Comparison of ENCODE assay signal across 14 mouse cellular contexts in genomic region chr6:50362196-50362595, GRCm38 (mm10).
"Had no signal": no experiment of that assay in that cellular context is flagged by ENCODE, and none has a peak within 500 bp of the region (broad histone marks: within the 10 kb centered on the region; RNA-seq: fewer than 3 reads in every experiment).

No protein-coding gene starts in this region.

- H3K27me3 ChIP-seq: limb, embryonic 15.5 days; liver, embryonic 12.5 days; neural tube, embryonic 12.5 days had no signal

- DNase-seq: kidney, postnatal 10 days; kidney, postnatal 4 days; lung, embryonic 14.5 days; lung, postnatal 10 days; lung, postnatal 4 days; midbrain, embryonic 14.5 days; spleen, adult 18-20 months; thymus, postnatal 36 days had no signal

- H3K9me3 ChIP-seq: limb, embryonic 15.5 days; liver, embryonic 12.5 days; midbrain, embryonic 10.5 days; neural tube, embryonic 12.5 days had no signal

- H3K4me3 ChIP-seq: layer of hippocampus, adult 2 months; limb, embryonic 15.5 days; liver, embryonic 12.5 days; midbrain, embryonic 10.5 days; myocyte; neural tube, embryonic 12.5 days had no signal

- H3K36me3 ChIP-seq: limb, embryonic 15.5 days; liver, embryonic 12.5 days; midbrain, embryonic 10.5 days; neural tube, embryonic 12.5 days had no signal

- H3K4me1 ChIP-seq: liver, embryonic 12.5 days; neural tube, embryonic 12.5 days had no signal

- ATAC-seq: liver, embryonic 12.5 days had no signal

- H3K9ac ChIP-seq: limb, embryonic 15.5 days; liver, embryonic 12.5 days; lung, embryonic 14.5 days; neural tube, embryonic 12.5 days had no signal

- H3K27ac ChIP-seq: layer of hippocampus, adult 2 months; limb, embryonic 15.5 days; liver, embryonic 12.5 days; midbrain, embryonic 10.5 days; neural tube, embryonic 12.5 days had no signal

- H3K4me2 ChIP-seq: limb, embryonic 15.5 days; liver, embryonic 12.5 days; lung, embryonic 14.5 days; neural tube, embryonic 12.5 days had no signal
